Mouse (Mus musculus) megakaryocyte, embryonic 14.5 days (primary cell): ENCODE measurements around the gene Trim44. TPM values are rescaled to one million over a fixed set of nuclear protein-coding genes. Genes with fewer than 3 reads are reported as not detected.
A peak's percentile ranks its signal among the peaks of the same experiment; 100 is the strongest.

Experiments used
- H3K27me3 ChIP-seq: replicated peaks from 2 replicates; pipeline ENCODE3; 2012; ENCODE audit warnings: inconsistent platforms
- H3K36me3 ChIP-seq: replicated peaks from 2 replicates; pipeline ENCODE3; 2012; ENCODE audit warnings: low read length, inconsistent platforms, mixed read lengths
- H3K4me1 ChIP-seq: 2 replicates; pipeline ENCODE4 v1.6.1; 2012; ENCODE audit warnings: inconsistent platforms
- H3K4me3 ChIP-seq: replicated peaks from 2 replicates; pipeline ENCODE3; 2012; ENCODE audit warnings: moderate library complexity, mild to moderate bottlenecking, inconsistent platforms
- H3K9me3 ChIP-seq: 2 replicates; pipeline ENCODE4 v1.6.1; 2012; ENCODE audit warnings: inconsistent platforms
- FLI1 ChIP-seq: IDR thresholded peaks from 2 replicates; pipeline ENCODE4 v1.6.1; 2012; ENCODE audit warnings: low read length, inconsistent platforms, mixed read lengths
- GATA1 ChIP-seq: IDR thresholded peaks from 3 replicates; pipeline ENCODE4 v1.6.1; 2012; ENCODE audit warnings: mixed read lengths, low read length, inconsistent platforms, borderline replicate concordance
- polyA plus RNA-seq: library from polyadenylated mRNA; stranded (reverse); fragments of >175 nt; gene quantifications from 2 replicates; pipeline ENCODE4 v1.2.3, GENCODE M21; 2012; ENCODE audit warnings: low replicate concordance; ENCODE audit not compliant: insufficient read depth

The Trim44 gene
- 1.2 and 3.5 TPM in 2 replicates for polyA plus RNA-seq

DNA sequence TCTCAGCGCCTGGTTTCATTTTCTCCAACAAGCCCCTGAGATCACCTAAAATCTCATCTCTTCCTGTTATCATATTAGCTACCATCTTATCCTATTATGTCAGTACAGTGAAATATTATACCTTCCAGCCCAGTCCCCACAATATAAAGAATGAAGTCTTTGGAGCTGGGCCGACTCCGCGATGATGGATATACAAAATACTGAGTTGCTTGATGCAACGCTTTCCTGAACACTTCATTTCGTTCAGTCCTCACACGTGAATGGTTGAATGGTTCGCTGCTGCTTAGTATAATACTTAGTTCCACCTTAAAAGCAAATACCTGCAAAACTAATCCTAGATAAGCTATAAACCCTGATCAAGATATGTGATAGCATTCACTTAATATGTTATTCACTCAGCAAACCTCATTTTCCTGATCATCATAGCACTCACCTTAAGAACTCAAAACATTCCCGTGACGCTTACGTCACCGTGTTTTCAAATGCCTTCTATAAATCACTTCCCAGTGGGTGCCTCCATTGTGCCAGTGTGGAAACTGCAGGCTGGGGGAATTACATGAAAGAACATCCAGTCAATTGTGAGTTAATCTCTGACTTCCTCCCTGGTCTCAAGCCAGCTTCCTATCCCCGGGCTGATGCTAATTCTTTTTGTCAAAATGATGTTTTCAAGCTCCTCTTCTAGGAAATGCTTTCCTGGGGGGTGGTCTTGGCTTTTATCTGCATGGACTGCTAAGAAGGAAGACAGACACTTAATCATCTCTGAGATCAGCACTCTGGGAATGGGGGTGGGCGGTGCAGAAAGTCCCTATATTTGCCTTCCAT, at the start of gene Trim44:
TSS of gene Trim44 (minus strand) at position 466 of the 822 bp plus-strand sequence.
- no peaks in the 10 kb centered on the region for H3K36me3 ChIP-seq
- peaks cover 18% of the 10 kb centered on the region; the same call in 1 of the 2 replicates for H3K4me1 ChIP-seq
- no peaks in the 10 kb centered on the region for H3K27me3 ChIP-seq
- no peak for TF ChIP-seq GATA1
- no peak for TF ChIP-seq FLI1
- no peak within 1 kb of the TSS for H3K4me3 ChIP-seq
- H3K9me3 ChIP-seq: no peaks in the 10 kb centered on the region

DNA sequence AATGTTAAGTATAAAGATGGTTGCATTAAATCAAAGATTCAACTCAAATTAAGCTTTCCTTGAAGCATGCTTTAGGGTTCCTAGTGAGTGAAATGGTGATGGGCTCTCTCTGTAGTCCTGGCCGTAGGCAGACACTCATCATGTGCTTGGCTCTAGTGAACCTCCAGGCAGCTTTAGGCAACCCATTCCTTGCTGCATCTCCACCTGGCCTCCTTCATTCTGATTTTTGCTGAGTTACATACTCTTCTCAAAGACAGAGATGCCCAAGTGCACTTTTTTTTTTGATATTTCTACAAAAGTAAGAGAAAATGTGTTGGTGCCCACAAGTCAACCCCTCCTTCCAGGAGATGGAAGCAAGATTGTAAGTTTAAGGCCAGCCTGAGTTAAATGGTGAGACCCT, 47.5 kb upstream of the Trim44 start:
- Histone ChIP-seq H3K4me3 (no peak overlapping the region), H3K27me3 (peaks cover 80% of the 10 kb centered on the region), H3K4me1 (peaks cover 22% of the 10 kb centered on the region), H3K36me3 (no peaks in the 10 kb centered on the region), H3K9me3 (no peaks in the 10 kb centered on the region)
- TF ChIP-seq GATA1: no peak
- TF ChIP-seq FLI1: no peak

DNA sequence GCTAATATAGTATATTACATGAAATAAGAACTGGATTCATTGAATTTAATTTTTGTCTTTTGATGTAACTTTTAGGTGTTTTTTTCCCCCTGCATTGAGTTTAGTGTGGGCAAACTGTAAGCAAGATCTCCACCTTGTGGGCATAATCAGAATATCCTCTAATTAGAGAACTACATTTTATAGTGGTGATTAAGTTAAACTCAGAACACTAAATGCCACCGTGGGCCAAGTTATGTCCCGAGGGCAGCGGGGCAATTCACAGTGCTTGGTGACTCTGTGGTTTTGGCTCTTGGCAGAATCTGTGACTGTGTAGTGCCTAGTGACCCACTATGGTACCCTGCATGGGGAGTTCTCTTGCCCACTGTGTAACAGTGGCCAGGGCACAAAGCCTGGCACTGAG, 45.8 kb upstream of the Trim44 start:
- Histone ChIP-seq H3K36me3 (no peaks in the 10 kb centered on the region), H3K27me3 (peaks cover 89% of the 10 kb centered on the region), H3K4me1 (peaks cover 29% of the 10 kb centered on the region), H3K9me3 (no peaks in the 10 kb centered on the region), H3K4me3 (no peak overlapping the region)
- no peak for TF ChIP-seq GATA1
- no peak for TF ChIP-seq FLI1

DNA sequence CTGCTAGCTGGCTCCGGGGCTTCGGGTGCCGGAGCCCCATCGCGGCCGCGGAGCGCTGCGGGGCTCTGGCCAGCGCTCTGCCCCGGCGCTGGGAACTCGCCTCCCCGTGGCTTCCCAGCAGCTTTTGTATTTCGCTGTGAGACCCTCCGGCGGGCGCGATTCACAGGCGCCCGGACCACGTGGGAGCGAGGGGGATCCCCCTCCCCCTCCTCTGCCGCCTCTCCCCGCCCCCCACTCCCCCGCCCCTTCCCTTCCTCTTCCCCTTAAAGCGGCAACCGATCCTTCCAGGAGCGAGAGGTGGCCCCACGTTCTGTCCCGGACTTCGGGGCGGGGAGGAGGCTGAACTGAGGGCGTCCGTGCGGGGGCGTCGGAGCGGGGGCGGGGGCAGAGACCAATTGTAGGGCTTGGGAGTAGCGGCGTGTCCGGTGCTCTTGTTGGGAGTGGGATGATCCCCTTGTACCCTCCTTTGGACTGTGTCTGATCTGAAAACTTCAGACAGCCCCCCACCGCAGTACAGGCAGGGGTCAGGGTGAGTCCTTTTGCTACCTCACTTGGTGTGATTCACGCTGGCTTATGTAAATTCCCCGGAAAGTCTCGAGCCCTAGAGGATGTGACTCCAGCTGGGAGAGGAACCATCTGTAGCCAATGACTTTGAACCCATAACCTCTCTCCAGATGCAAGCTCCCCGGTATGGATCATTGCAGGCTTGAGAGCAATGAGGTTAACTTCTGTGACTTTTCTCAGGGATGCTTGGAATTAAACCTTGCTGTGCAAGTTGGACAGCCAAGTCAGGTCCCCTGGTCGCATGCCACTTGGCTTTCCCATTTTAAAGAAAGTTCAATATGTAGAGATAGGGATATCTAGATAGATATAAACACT, 44.3 kb upstream of the Trim44 start, which contains the start of gene Fjx1:
TSS of gene Fjx1 (minus strand) at position 829 of the 879 bp plus-strand sequence.
- no peak for TF ChIP-seq GATA1
- no peak for TF ChIP-seq FLI1
- Histone ChIP-seq H3K9me3 (no peaks in the 10 kb centered on the region), H3K4me1 (peaks cover 29% of the 10 kb centered on the region), H3K4me3 (peak within 1 kb of the TSS; percentile 91), H3K36me3 (no peaks in the 10 kb centered on the region), H3K27me3 (peaks cover 86% of the 10 kb centered on the region)

DNA sequence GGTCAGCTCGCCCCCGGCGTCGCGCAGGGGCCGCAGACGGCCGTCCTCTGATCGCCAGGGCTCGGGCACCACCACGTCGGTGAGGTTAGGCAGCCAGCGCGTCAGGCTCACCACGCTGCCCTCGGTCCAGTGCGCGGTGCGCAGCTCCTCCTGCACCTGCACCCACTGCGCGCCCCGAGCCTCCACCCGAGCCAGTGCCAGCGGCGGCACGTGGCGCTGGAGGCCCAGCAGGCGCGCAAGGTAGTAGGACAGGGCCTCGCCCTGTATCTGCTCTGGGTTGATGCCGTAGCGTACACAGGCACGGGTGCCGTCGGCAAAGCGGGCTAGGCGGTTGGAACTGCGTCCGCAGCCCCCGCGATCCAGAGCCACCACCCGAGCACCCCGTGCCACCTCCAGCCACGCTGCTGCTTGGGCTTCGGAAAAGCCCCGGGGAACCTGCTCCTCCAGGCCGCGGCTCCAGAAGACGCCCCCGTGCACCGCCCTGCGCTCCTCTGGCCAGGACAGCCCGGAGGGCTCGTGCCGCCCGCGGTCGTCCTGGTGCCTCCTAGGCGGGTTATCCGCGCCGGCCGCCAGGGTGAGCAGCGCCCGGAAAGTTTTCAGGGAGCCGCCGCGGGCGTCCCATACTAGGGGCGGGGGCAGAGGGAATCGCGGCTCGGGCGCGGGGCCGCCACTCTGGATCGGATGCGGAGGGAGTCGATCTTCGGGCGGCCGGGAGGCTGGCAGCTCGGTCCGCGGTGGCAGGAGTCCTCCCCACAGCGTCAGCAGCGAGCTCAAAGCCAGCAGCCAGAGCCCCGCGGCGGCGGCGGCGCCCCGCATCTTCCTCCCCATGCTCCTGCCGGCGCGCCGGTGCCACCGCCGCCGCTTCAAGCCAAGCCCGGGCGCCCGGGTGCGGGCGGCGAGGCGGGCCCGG, 43.4 kb upstream of the Trim44 start:
- peak overlapping the region; percentile 91 for H3K4me3 ChIP-seq
- H3K27me3 ChIP-seq: peaks cover 88% of the 10 kb centered on the region
- no peak for TF ChIP-seq GATA1
- no peaks in the 10 kb centered on the region for H3K36me3 ChIP-seq
- peaks cover 29% of the 10 kb centered on the region for H3K4me1 ChIP-seq
- no peaks in the 10 kb centered on the region for H3K9me3 ChIP-seq

DNA sequence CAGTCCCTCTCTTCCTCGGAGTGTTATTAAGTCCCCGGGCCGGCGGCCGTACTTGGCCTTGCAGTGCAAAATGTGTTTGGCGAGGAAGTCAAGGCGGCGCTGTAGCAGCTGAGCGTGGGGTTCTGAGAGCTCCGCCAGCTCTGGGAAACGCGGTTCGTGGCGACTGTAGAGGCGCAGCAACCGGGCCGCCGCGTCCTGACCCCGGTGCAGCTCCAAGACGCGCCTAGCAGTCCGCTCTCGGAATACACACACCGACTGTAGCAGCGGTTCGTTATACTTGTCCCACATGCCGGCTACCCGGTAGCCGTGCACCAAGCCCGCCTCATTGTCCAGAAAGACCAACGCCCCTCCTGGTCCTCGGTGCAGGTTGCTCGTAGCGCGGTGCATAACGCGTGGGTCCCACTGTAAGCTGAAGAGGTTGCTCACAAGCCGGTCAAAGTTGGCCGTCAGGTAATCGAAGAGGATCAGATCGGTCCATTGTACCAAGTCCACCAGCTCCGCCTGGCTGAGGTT, 42.7 kb upstream of the Trim44 start:
- no peak for TF ChIP-seq FLI1
- no peak for TF ChIP-seq GATA1
- peak overlapping the region; percentile 91 for H3K4me3 ChIP-seq
- H3K4me1 ChIP-seq: peaks cover 29% of the 10 kb centered on the region
- no peaks in the 10 kb centered on the region for H3K36me3 ChIP-seq
- peaks cover 84% of the 10 kb centered on the region for H3K27me3 ChIP-seq
- H3K9me3 ChIP-seq: no peaks in the 10 kb centered on the region

DNA sequence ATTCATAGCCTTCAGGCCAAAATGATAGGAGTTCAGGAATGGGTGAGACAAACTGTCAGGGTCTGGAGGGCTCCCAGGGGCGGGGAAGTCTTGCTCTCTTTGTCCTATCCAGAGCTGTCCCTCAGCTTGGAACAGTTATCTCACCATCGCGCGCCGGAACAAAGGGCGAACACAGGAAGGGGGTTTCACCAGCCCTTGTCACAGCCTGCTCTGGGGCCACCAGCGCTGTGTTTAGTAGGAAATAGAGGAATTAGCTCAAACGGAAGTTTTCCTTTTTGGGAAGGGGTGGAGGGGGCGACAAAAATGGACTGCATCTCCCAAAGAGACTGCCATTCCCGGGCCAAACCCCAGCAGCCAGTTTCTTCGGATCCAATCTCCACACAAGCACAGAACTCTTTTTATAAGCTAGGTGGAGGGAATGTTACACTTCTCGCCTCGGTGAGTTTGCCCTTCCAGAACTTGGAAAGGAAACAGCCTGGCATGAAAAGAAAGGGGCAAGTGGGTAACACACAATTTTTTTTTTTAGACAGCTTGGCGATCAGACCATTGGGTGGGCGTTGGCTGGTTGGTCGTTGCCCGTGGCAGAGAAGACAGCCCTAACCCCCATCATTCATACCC, 42.1 kb upstream of the Trim44 start:
- Histone ChIP-seq H3K4me1 (peaks cover 29% of the 10 kb centered on the region), H3K9me3 (no peaks in the 10 kb centered on the region), H3K36me3 (no peaks in the 10 kb centered on the region), H3K4me3 (peak overlapping the region; percentile 91), H3K27me3 (peaks cover 82% of the 10 kb centered on the region)
- no peak for TF ChIP-seq GATA1
- TF ChIP-seq FLI1: no peak

DNA sequence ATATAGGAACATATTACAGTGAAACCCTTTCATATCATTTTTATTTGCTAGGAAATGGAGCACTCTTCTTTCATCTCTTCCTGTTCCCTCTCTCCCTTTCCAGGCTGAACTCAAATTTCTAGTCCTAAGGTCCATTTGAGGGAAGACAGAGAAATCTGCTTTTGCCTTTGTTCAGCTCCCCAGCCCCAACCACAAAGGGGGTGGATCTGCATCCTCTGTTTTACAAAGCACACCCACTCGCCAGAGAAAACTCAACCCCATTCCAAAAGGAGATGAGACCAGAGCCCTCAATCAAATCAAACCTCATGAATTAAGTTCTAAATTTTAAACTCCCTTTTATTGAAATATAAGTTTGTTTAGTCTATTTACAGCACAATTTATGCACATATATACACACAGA, 41.4 kb upstream of the Trim44 start:
- Histone ChIP-seq H3K9me3 (no peaks in the 10 kb centered on the region), H3K4me3 (no peak overlapping the region), H3K36me3 (no peaks in the 10 kb centered on the region), H3K27me3 (peaks cover 76% of the 10 kb centered on the region), H3K4me1 (peaks cover 29% of the 10 kb centered on the region)
- TF ChIP-seq FLI1 (no peak), GATA1 (no peak)

DNA sequence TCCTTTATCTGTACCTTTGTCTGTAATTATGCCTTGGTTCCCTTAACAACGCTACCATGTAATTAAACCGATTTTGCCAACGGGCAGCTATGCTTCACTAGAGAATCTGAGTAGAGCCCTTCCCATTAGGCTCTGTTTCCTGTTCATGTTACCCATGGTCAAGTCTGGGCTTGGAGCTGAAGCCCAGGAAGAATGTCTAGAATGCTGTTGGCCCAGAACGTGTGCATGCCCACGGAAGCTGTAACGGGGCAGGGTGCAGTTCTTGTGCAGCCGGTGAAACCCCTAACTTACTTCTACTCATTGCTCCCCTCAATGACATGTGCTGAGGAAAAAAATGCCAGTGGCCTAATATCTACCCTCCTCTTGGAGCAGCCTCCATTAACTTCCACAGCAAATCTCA, 40.2 kb upstream of the Trim44 start:
- Histone ChIP-seq H3K4me3 (no peak overlapping the region), H3K27me3 (peaks cover 75% of the 10 kb centered on the region), H3K36me3 (no peaks in the 10 kb centered on the region), H3K4me1 (peaks cover 29% of the 10 kb centered on the region), H3K9me3 (no peaks in the 10 kb centered on the region)
- TF ChIP-seq FLI1 (no peak), GATA1 (no peak)
